Mouse (Mus musculus) mouse embryonic stem cell (cell line): Measurements from ENCODE around the gene Crebbp.
"Not testable (repeated sequence)": the region's sequence is repeated elsewhere in the genome, so short reads cannot be mapped to it uniquely, and the experiment has no call there.

Experiments
- in situ Hi-C, 2 experiments: fragments of 300-500 bp; cut with MboI; formaldehyde crosslinking; loops; 1 replicate in 1 of 2; 3 replicates in 1 of 2; pipeline ENCODE4 v1.14.3; 2019 to 2020; ENCODE audit warnings: low sequenced_read_pairs in 2 of 2, low pct_unique_long_range_greater_than_20kb in 1 of 2, mixed read lengths in 1 of 2; ENCODE audit not compliant: unreplicated experiment in 1 of 2

Gene Crebbp

GRCm38 (mm10) chr16:4168476-4168875 is 45.3 kb downstream of the Crebbp start:
- in situ Hi-C loops, result no loop called here

DNA sequence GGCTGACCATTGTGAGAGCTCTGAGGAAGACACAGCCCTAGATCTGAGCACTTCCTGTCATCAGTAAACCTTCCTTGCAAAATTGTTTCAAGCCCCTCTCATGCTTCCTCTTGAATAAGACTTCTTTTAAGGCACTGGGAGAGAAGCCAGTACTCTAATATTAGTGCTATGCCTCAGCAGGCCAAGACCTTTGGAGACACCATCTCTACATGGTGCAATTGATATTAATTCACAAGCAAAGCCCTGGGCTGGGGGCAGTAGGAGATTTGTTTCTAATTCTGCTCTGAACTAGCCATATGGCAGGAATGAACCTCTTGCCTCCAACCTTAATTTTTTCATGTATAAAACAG is 52.9 kb downstream of the Crebbp start:
- in situ Hi-C loops, result no loop called here

- in situ Hi-C loops, result no loop called here
Measured at GRCm38 (mm10) chr16:4160246-4160897, 53.4 kb downstream of the Crebbp start.

DNA sequence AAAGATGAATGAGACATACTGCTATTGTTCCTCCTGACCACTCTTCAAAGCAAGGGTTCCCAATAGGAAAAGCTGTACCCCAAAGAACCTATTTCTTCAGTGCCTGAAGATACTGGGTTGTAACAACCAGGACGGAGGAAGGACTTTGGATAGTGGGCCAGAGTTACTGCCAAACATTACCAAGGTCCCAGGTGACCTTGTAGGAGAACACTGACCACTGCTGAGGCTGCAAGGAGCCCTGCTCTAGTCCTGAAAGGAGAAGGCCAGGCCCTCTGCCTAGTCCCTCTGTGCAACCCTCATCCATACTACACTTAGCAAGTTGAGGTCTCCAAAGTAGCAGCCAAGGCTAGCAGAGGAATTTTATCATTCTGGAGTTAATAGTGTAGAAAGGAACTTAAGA is 60.7 kb downstream of the Crebbp start:
- in situ Hi-C loops, result no loop called here

GRCm38 (mm10) chr16:4138541-4138940 is 75.3 kb downstream of the Crebbp start:
- in situ Hi-C loops, result no loop called here

- in situ Hi-C loops, result no loop called here
Measured at GRCm38 (mm10) chr16:4133754-4134153, 80.0 kb downstream of the Crebbp start.

DNA sequence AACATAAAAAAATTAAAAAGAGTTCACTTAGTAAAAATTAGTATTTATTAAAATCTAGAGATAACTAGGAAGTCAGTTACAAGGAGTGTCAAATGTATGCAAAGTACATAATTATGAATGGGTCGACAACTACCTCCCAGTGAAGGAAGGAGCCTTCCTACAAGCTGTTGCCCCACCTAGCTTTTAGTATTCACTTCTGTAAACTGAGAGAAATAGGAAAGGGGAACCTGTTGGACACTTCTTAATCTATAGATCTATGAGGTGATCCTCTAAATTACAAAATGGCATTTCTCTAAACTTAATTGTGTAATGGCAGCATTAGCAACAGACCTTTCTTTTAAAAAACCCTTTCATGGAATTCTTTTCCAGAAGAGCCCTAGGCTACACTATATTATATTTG is 84.9 kb downstream of the Crebbp start:
- in situ Hi-C loops, result no loop called here

DNA sequence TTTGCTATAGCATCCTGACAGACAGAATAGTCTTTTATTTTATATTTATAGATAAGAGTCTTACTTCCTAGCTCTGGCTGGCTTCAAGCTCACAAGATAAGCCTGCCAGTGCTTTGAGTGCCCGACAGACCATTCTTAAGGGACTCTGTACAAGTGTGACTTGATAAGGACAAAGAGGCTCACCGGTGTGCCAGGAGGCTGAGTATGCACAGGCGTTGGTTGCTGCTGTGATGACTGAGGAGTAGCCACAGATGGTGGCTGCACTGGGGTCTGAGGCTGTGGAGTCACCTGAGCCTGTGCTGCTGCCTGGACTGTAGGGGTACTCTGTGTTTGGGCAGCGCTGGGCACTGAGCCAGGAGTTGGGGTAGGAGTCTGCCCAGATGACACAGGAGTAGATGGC is 96.7 kb downstream of the Crebbp start:
- in situ Hi-C loops, result no loop called here

- in situ Hi-C loops, result no loop called here
Measured at GRCm38 (mm10) chr16:4100374-4100773, 113.4 kb downstream of the Crebbp start.

DNA sequence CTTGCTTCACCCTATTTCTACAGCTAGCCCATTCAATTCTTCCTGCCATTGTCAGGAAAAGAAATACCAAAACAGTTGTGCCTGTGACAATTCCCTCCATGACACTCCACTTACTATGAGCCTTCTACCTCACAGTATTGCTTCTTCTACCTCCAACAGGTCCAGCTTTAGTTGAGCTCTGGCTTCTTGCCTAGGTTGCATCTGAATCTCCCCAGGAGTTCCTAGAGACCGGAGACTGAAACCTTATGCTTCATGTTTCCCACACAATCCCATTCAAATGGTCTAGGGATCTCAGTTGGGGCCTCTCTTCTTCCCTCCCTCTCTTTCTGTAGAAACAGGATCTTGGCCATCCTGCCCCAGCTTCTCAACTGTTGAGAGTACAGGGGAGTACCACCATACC is 116.3 kb downstream of the Crebbp start:
- in situ Hi-C loops, result no loop called here

GRCm38 (mm10) chr16:4096898-4097297 is 116.9 kb downstream of the Crebbp start:
- in situ Hi-C loops, result no loop called here

- in situ Hi-C loops, result no loop called here
Measured at GRCm38 (mm10) chr16:4096141-4096540, 117.7 kb downstream of the Crebbp start.

DNA sequence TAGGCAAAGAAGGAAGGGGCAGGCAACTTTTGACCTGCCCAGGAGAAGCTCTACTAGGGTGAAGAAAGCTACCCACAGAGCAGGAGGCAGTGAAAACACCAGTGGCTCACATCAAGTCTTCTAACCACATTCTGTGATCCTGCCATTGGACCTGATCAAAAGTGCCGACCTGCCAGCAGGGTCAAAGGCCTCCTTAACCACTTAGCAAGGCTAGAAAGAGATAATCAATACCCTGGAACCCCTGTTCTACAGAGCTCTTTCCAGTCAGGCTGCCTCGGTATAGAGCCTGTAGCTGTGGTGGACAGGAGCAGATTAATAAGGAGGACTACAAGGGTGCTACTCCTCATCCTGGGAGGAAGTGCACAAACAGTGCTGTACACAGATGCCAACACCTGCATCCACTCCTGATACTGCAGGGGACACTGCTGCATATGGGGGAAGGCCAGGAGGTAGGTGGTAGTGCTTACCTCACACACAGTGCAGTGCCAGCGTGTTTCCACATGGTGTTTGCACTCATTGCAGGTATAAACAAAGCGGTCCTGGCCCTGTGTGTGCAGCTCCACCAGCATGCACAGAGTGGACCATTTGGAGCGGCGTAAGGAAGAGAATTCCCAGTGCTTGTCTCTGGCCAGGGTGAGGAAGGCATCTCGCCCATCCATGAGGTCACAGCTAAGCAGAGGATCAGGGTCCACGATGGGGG is 126.4 kb downstream of the Crebbp start:
- in situ Hi-C loops, result no loop called here

GRCm38 (mm10) chr16:4085851-4086387 is 127.9 kb downstream of the Crebbp start:
- in situ Hi-C loops, result no loop called here

DNA sequence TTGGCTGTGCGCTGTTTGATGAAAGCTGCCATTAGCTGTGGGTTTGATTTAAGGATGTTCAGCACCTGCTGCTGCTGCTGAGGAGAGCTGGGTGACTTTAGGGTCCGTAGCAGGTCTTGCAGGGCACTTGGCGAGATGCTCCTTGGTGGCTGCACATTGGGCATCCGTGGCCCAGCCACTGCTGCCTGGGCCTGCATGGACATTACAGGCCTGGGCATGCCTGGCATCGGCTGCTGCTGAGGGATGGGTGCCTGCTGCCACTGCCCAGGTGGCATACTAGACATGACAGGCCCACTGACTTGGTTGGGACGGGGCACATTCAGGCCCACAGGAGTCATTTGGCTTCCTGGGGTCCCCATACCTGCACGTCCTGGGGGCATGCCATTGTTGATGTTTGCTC is 128.7 kb downstream of the Crebbp start:
- in situ Hi-C loops, result no loop called here

- in situ Hi-C loops, result not testable (repeated sequence)
Measured at GRCm38 (mm10) chr16:4080419-4080818, 133.4 kb downstream of the Crebbp start.

- in situ Hi-C loops, result loop anchor here in 1 of 2 experiments (10.0 kb wide), 1 partner anchor 205 kb away; no protein-coding TSS in a partner anchor
Measured at GRCm38 (mm10) chr16:4079656-4080055, 134.1 kb downstream of the Crebbp start.

DNA sequence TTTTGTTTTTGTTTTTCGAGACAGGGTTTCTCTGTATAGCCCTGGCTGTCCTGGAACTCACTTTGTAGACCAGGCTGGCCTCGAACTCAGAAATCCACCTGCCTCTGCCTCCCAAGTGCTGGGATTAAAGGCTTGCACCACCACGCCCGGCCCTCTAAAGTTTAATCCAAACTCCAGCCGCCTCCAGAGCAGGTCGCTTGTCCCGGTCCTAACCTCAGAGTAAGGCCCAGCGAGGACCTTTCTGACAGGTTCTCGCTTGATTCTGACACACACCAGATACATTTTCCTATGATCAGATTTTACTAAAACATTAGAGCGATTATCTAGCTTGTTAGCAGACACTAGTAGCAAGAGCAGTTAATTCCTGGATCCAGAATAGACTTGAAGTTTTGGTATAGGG is 135.5 kb downstream of the Crebbp start:
- in situ Hi-C loops, result loop anchor here in 1 of 2 experiments (10.0 kb wide), 1 partner anchor 206 kb away; no protein-coding TSS in a partner anchor

GRCm38 (mm10) chr16:4077384-4078061 is 136.3 kb downstream of the Crebbp start, which contains the start of gene Trap1:
Trap1 (minus strand) TSS chr16:4077827.
- in situ Hi-C loops, result loop anchor here in 1 of 2 experiments (10.0 kb wide), 1 partner anchor 207 kb away; no protein-coding TSS in a partner anchor
